Mouse (Mus musculus) G1E (cell line): ENCODE results near the gene Iffo1. TPM values are rescaled to one million over a fixed set of nuclear protein-coding genes. Genes with fewer than 3 reads are reported as not detected.

Experiments
- ATAC-seq: 2 replicates; pipeline ENCODE4 v1.8.0; 2016; ENCODE audit warnings: mild to moderate bottlenecking; ENCODE audit not compliant: insufficient number of reproducible peaks, poor library complexity, low FRiP score, severe bottlenecking; ENCODE audit errors: extremely low read depth
- DNase-seq: peaks from one replicate; pipeline ENCODE4 v3.0.0; 2012; ENCODE audit warnings: low spot score
- H3K27me3 ChIP-seq: 2 replicates; pipeline ENCODE4 v1.6.1; 2012; ENCODE audit warnings: mild to moderate bottlenecking, low read length, inconsistent platforms; ENCODE audit not compliant: insufficient read depth
- H3K36me3 ChIP-seq: replicated peaks from 2 replicates; pipeline ENCODE3; 2012; ENCODE audit warnings: mild to moderate bottlenecking, inconsistent platforms
- H3K4me1 ChIP-seq: 2 replicates; pipeline ENCODE4 v1.6.1; 2012; ENCODE audit warnings: low read depth, low read length, inconsistent platforms, mixed read lengths; ENCODE audit not compliant: insufficient read depth
- H3K4me3 ChIP-seq: 2 replicates; pipeline ENCODE4 v1.5.1; 2012; ENCODE audit warnings: low read depth, mild to moderate bottlenecking, inconsistent platforms, low read length, moderate library complexity, mixed read lengths
- H3K9me3 ChIP-seq: replicated peaks from 2 replicates; pipeline ENCODE4 v1.6.1; 2012; ENCODE audit warnings: inconsistent platforms
- CTCF ChIP-seq: IDR thresholded peaks from 2 replicates; pipeline ENCODE4 v1.5.1; 2012; ENCODE audit warnings: low read depth, low read length, inconsistent platforms, mixed read lengths
- GATA1 ChIP-seq: IDR thresholded peaks from 2 replicates; pipeline ENCODE4 v1.6.1; 2012; ENCODE audit warnings: borderline replicate concordance, low read length, inconsistent platforms, mixed read lengths
- GATA2 ChIP-seq: IDR thresholded peaks from 2 replicates; pipeline ENCODE4 v1.6.1; 2012; ENCODE audit warnings: low read depth, low read length, inconsistent platforms, borderline replicate concordance
- POLR2AphosphoS5 ChIP-seq: IDR thresholded peaks from 2 replicates; pipeline ENCODE4 v1.6.1; 2012; ENCODE audit warnings: low read depth, low read length, inconsistent platforms; ENCODE audit not compliant: insufficient replicate concordance
- TAL1 ChIP-seq: conservative IDR thresholded peaks from 2 replicates; pipeline ENCODE4 v1.6.1; 2012; ENCODE audit warnings: low read depth, low read length, inconsistent platforms, mixed read lengths
- polyA plus RNA-seq: library from polyadenylated mRNA; stranded (reverse); fragments of >175 nt; gene quantifications from 2 replicates; pipeline ENCODE4 v1.2.3, GENCODE M21; 2012
- total RNA-seq, 2 experiments: library from RNA; stranded (forward) in 1 of 2; stranded (reverse) in 1 of 2; fragments of 200-1000 nt in 1 of 2; fragments of >200 nt in 1 of 2; fragmentation: Nextera tagmentation in 1 of 2; gene quantifications; 2 replicates each; pipeline ENCODE4 v1.2.3; 2014 to 2017

Iffo1 gene
- total and polyA plus RNA-seq, 3 experiments: 14.5 to 26.9 (median 25.1) TPM

GRCm38 (mm10) chr6:125163801-125164657 is 19.0 kb downstream of the Iffo1 start:
- ATAC-seq (no peak), DNase-seq (peak; percentile 44)
- Histone ChIP-seq H3K36me3 (peaks cover 82% of the 10 kb centered on the region), H3K9me3 (no peaks in the 10 kb centered on the region), H3K27me3 (no peaks in the 10 kb centered on the region), H3K4me1 (peaks cover 59% of the 10 kb centered on the region), H3K4me3 (peak overlapping the region; percentile 98)
- TF ChIP-seq CTCF: no peak

GRCm38 (mm10) chr6:125164672-125165327 is 19.8 kb downstream of the Iffo1 start:
- Histone ChIP-seq H3K4me1 (peaks cover 59% of the 10 kb centered on the region), H3K36me3 (peaks cover 82% of the 10 kb centered on the region), H3K27me3 (no peaks in the 10 kb centered on the region), H3K9me3 (no peaks in the 10 kb centered on the region), H3K4me3 (peak overlapping the region; percentile 98)
- peak; percentile 38 for DNase-seq
- ATAC-seq: no peak
- TF ChIP-seq CTCF (no peak), GATA1 (no peak), TAL1 (no peak), POLR2AphosphoS5 (peak; percentile 86), GATA2 (no peak)

- peaks cover 82% of the 10 kb centered on the region for H3K36me3 ChIP-seq
- TF ChIP-seq POLR2AphosphoS5: peak; percentile 97
- TF ChIP-seq GATA1: no peak
- no peaks in the 10 kb centered on the region for H3K9me3 ChIP-seq
- peak overlapping the region; percentile 98 for H3K4me3 ChIP-seq
- DNase-seq (peak; percentile 88), ATAC-seq (peak; percentile 72)
- H3K4me1 ChIP-seq: peaks cover 58% of the 10 kb centered on the region
- no peaks in the 10 kb centered on the region for H3K27me3 ChIP-seq
These were observed 20.4 kb downstream of the Iffo1 start for GRCm38 (mm10) chr6:125165328-125165891.

GRCm38 (mm10) chr6:125166051-125166751 is 21.2 kb downstream of the Iffo1 start, which contains the start of gene Gapdh:
Gene Gapdh (minus strand): TSS chr6:125166467.
- DNase-seq (peak; percentile 89), ATAC-seq (peak; percentile 59)
- no peaks in the 10 kb centered on the region for H3K27me3 ChIP-seq
- H3K4me1 ChIP-seq: peaks cover 57% of the 10 kb centered on the region
- no peaks in the 10 kb centered on the region for H3K9me3 ChIP-seq
- peaks cover 82% of the 10 kb centered on the region for H3K36me3 ChIP-seq
- TF ChIP-seq TAL1: no peak
- TF ChIP-seq POLR2AphosphoS5: no peak
- TF ChIP-seq GATA1: no peak
- no peak for TF ChIP-seq CTCF
- TF ChIP-seq GATA2: no peak
- peak within 1 kb of the TSS; percentile 98 for H3K4me3 ChIP-seq

- no peak for TF ChIP-seq POLR2AphosphoS5
- Histone ChIP-seq H3K36me3 (peaks cover 83% of the 10 kb centered on the region), H3K4me3 (peak overlapping the region; percentile 98), H3K27me3 (no peaks in the 10 kb centered on the region), H3K4me1 (peaks cover 53% of the 10 kb centered on the region), H3K9me3 (no peaks in the 10 kb centered on the region)
- no peak for ATAC-seq
- peak; percentile 69 for DNase-seq
These were observed 22.0 kb downstream of the Iffo1 start for GRCm38 (mm10) chr6:125166861-125167650.

GRCm38 (mm10) chr6:125168086-125168485 is 23.0 kb downstream of the Iffo1 start:
- Histone ChIP-seq H3K4me1 (peaks cover 55% of the 10 kb centered on the region), H3K36me3 (peaks cover 86% of the 10 kb centered on the region), H3K9me3 (no peaks in the 10 kb centered on the region), H3K4me3 (peak overlapping the region; percentile 38; the same call in 1 of the 2 replicates), H3K27me3 (no peaks in the 10 kb centered on the region)
- ATAC-seq (no peak), DNase-seq (no peak)
- TF ChIP-seq CTCF: no peak
- no peak for TF ChIP-seq GATA1
- TF ChIP-seq TAL1: no peak
- no peak for TF ChIP-seq POLR2AphosphoS5
- no peak for TF ChIP-seq GATA2
